Mouse (Mus musculus): Measurements from ENCODE around the gene Fbln2.

The Fbln2 gene

DNA sequence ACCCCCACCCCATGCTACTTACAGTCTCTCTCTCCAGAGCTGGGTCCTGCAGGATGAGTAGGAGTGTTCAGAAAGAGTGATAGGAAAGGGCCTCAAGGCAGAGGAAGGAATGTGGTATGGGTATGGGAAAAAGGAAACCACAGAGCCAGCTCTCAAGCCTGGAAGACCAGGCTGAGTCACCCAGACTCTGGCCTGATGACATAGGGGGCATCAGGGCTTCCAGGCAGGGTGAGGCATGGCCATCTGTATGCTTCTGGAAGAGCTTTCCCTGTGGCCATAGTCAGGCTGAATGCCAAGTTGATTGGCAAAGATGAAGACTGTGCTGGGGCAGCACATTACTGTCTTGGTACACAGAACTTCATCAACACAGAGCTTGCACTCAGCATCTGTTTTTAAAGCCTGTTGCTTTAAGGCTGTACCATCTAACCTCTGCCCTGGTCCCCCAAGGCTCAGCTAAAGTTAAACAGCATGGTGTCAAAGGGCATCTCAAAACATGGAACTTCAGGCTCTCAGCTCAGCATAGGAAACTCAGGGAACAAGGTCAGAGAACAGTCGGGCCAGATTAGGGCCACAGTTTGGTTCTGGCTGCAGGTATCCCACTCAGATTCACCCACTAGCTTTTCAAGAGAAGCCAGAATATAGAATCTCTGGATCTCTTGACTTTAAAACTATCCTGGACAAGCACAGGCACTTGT, 19.3 kb upstream of the Fbln2 start:
- DNase-seq (ENCODE audit: low spot score), result no peak

DNA sequence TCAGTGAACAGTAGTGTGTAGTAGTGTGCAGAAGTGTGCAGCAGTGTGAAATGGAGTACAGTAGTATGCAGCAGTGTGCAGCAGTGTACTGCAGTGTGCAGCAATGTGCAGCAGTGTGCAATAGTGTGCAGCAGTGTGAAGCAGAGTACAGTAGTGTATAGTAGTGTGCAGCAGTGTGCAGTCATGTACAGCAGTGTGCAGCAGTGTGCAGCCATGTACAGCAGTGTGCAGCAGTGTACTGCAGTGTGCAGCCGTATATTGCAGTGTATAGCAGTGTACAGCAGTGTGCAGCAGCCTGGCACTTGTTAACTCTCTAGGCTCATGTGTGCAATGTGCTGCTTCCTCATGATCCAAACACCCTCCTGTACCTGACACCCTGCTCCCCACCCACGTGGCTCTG, 13.8 kb upstream of the Fbln2 start:
- no peak for DNase-seq (ENCODE audit: low spot score)

DNA sequence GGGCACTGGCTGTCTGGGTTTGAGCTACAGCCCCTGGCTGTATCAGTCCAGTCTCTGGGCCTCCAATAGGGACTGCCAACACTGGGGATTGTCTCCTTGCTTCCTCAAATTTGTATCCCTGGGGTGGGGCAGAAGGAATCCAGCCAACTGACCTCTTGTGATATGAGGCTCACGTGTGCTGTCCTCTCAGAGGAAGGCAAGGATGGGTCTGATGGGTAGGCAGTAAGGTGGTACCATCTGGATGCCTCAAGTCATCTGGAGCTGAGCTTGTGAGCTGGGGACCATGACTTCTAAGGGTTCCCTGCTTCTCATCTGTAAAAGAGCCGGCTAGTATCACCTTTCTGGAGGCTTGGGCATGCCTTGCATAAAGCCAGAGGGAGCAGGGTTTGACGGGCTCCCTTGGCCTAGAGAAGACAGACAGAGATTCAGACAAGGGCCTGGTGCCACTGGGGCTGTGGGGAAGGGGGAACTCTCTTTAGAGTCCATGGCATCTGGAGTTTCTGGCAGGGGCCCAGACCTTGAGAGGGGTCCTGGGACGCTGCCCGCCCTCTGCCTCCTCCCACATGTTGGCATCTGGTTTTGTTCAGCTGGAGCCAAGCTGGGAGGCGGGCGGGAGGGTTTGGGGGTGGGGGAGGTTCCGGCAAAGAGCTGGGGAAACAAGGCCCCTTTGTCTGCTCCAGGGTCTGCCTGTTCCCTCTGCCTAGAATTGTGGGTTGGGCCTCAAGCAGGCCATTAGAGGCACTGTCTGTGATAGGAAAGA, 11.6 kb upstream of the Fbln2 start:
- no peak for DNase-seq (ENCODE audit: low spot score)

DNA sequence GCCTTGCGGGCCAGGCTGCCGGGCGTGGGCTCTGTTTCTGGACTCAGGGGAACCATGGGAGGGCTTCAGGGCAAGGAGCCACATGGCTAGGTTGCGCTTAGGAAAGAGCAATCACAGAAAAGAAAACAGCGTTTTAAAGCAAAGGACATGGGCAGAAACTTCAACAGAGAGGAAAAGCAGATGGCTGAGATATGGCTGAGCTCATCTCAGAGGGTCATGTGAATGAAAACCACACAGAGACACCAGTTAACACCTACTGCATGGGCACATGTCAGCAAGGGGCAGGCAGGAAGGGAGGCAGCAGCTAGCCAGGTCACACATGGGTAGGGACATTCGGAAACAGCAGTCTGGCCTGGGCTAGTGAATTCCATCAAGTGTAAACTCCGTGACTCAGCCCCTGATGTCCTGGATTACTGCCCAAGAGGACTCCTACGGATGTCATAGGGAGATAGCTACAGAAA, 10.3 kb upstream of the Fbln2 start:
- no peak for DNase-seq (ENCODE audit: low spot score)

DNA sequence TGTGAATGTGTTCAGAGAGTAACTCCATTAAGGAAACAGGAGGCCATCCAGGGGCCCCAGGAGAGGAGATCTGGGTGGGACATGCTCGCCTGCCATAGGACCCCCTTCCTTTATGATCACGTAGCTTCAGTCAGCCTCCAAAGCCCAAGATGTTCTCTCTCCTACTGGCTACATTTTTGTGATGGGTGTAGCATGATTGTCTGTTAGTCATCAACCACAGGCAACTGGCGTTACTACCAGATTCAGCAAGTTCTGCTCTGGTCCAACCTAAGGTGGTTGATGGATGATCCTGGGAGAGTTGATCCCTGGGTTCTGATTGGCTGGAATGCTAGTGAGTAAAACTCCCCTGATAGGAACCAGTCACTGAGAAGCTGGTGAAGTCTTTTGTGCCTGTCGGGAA, 9.7 kb upstream of the Fbln2 start:
- DNase-seq (ENCODE audit: low spot score), result no peak

DNA sequence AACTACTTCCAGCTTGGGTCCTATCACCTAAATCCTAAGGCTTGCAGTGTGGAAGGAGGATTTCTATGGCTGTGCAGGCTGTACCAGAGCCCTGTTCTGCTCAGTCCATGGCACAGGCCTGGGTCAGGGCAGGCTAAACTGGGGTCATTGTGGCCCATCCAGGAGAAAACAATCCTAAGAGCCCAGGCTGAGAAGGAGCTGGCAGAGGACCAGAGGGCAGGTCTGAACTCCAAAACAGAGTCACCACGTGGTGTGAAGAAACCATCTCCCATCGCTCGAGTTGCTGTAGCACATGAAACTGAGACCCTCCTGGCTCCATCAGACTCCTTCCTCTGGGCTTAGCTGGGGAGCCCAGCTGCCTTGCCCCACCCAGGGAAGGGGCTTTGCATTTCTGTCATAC, 6.9 kb upstream of the Fbln2 start:
- DNase-seq (ENCODE audit: low spot score), result no peak

DNA sequence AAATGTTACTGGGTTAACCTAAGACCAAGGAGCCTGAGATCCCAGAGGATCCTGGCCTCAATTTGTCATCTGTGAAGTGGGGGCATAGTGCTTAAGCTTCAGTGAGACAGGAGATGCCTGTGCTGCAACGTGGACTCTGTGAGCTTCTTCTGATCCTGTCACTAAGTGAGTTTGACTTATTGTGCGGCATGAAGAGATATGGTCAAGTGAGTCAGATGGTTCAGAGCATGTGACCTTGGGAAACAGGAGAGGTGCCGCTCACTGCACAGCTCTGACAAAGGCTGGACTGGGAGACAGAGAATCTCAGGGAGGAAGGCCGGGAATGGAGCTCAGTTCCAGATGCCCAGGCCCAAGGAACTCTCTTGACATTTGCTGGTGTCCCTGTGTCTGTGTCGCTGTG, 6.5 kb upstream of the Fbln2 start:
- DNase-seq (ENCODE audit: low spot score), result no peak

DNA sequence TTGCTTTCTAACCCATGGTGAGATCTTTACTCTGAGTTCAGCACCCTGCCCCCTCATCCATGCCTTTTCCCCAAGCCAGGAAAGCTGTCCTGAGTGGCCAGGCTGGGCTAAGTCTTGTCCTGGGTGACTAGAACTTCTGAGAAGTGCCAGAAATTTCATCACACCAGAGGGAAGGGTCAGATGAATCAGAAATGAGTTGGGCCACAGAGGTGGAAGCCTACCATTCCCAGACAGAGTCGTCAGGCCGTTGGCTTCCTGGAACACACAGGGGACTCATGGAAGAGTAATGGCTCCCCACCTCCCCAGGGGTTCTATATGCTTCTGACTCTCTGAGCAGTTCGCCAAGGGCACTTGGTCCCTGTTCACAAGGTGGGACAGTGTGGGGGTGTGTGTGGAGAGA, 4.8 kb upstream of the Fbln2 start:
- no peak for DNase-seq (ENCODE audit: low spot score)

DNA sequence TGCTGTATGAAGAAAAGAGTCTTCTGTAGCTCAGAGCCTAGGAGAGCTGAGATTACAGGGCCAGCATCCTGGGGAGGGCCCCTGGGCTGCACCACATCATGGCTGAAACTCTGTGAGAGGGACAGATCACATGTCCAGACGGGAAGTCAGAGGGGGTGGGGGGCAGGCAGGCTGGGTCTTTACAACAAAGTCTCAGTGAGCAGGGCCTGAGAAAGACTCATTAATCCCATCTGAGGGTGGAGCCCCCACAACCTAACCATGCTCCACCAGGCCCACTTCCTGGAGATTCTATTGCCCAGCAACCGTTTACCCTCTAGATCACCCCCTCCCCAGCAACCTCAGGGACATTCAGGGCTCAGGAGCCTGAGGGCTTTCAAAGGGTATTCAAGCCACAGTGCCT, 2.5 kb upstream of the Fbln2 start:
- no peak for DNase-seq (ENCODE audit: low spot score)

DNA sequence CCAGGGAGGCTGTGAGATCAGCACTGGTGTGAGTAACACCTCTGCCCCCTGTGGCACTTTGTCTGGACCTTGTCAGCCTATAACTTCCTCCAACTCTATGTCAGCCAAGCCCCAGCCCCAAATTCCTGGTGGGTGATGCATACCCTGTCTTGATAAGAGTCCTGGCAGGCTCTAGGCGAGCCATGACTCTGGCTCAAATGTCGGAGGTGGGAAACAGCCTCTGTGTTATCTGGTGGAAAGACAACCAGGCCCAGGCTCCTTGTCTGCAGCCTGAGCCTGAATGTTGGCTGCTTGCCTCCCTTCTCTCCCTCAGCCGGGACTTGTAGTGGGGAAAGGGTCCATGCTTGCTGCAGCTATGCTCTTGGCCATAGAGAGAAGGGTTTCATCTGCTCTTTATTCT, 1.4 kb upstream of the Fbln2 start:
- DNase-seq (ENCODE audit: low spot score), result no peak

DNA sequence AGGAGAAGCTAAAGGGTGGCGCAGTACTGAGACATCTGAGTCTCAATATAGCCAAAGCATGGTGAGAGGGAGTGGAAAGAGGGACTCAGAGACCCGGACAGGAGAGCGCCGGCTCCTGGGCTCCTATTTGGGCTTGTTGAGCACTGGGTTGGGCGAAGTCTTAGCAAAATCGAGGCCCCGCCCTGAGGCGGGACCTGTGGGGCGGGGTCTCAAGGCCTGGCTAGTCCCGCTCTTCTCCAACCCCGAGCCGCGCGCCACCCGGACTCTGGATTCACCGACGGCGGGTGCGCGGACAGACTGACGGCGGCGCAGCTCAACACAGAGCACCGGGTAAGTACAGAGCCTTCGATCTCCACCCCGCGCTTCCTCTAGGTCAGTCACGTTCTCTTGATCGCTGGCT, 316 bp downstream of the Fbln2 start:
- DNase-seq (ENCODE audit: low spot score), result no peak

DNA sequence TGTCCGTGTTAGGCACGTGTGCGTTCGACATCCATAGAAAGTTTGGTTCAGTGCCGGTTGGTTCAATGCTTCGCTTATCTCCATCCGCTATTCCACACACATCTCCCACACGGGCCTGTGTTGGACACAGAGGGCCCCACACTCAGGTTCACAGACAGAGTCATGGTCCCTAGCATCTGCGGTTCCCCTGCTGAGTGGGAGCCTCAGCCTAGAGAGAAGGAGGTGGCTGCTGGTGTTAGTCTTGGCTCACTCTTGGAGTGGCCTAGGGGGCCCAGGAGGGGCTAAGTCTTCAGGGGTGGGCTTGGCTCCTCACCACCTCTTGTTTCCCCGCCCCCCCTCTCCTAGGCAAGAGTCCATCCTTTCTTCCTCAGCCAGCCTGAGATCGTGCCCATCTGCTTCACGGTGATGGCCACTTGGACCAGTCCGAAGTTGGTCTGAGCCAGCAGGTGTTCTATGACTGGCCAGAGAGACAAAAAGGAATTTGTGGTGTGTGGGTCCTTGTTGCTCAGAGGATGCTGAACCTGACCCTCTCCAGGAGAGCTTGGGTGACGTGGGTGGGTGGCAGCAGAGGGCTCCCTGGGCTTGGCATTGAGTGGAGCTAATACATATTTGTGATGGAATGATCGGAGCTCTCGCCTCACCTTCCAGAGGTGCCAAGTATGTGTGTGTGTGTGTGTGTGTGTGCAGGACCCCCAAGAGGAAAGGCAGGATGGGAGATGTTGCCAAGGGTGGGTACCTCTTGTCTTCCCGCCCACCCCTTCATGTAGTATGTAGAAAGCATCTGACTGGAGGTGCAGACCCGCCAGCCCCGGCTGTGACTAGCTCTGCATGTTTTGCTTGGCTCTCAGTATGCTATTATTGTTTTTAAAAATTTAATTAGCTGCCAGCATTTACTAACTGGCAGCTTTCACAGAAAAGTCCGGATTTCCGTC, 1.3 kb downstream of the Fbln2 start:
- no peak for DNase-seq (ENCODE audit: low spot score)

DNA sequence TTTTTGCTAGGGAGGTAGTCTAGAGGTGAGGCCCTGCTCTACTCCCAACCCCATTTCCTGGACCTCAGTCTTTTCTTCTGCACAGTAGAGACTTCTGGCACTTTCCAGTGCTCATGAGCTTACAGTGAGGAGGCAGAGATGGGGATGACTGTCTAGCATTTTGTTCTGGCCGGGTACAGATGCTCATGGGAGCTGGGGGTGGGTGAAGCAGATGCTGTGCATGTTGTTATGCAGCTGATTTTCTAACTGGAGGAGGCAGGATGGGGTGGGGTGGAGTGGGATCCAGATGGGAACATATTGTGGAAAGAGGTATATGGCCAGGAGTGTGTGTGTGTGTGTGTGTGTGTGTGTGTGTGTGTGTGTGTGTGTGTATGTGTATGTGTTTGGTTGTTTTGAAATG, 3.2 kb downstream of the Fbln2 start:
- no peak for DNase-seq (ENCODE audit: low spot score)

DNA sequence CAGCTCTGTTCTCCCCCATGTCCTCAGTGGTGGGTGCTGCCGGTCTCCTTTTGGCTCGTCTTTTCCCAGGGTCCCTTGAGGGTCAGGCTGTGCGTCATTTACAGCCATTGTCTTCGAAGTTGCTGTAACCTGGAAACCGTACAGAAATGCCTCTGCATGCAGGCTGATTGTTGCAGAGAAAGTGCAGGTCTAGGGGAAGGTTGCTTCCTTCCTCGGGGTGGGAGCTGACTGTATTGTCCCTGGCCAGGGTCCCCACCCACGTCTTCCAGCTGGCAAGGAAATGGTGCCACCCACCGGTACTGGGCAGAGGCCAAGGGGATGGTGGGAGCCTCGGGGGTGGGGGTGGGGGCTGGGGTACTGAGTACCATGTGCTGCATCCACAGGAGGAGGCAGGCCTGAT, 6.2 kb downstream of the Fbln2 start:
- no peak for DNase-seq (ENCODE audit: low spot score)

DNA sequence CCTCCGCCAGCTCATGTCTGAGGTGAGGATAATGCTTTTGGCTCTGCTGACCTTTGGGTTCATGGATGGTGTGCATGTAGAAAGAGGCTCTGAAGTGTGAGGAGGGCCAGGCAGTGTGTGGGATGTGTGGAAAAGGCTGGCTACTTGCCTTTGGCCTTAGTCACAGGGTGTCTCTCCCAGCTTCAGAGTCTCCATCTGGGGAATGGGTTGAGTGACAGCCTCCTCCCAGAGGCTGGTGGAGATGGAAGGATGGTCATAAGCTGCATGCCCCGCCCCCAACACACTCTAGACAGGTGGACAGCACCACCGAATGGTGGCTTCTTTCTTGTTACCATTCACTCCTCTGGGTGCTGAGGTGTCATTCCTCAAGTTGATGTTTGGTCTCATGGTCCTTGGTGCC, 6.6 kb downstream of the Fbln2 start:
- no peak for DNase-seq (ENCODE audit: low spot score)

DNA sequence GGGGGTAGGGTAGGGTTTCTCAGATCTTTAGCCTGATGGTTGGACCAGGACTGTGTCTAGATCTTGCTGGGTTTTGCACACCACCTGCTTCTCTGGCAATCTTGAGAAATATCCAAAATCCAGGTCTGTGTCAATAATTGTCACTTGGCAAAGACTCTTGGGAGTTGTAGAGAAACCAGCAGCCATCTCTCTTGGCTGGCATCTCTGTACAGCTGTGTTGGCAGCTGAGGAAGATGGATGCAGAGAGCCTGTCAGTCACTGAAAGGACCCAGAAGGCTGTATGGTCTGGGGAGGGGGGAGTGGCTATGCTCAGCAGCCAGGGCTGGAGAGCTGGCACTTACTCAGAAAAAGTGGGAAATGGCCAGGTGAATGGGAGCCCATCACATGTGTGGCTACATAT, 7.8 kb downstream of the Fbln2 start:
- no peak for DNase-seq (ENCODE audit: low spot score)

DNA sequence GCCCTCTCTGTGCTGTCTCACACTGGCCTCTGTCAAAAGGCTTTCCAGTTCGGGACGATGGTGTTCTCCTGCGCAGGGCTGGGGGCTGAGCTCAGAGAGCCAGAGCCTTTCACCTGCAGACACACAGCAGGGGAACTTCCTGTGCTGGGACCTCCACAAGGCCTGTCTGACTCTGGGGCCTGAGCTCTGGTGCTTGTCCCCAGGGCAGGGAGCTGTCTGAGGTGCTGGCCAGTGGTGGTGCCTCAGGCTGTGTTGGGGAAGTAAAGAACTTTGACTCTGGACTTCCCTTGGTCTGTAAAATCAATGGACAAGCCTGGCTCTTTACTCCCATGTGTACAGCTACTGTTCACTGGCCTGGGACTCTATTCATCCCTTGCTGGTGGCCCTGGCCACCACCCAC, 8.8 kb downstream of the Fbln2 start:
- DNase-seq (ENCODE audit: low spot score), result no peak

DNA sequence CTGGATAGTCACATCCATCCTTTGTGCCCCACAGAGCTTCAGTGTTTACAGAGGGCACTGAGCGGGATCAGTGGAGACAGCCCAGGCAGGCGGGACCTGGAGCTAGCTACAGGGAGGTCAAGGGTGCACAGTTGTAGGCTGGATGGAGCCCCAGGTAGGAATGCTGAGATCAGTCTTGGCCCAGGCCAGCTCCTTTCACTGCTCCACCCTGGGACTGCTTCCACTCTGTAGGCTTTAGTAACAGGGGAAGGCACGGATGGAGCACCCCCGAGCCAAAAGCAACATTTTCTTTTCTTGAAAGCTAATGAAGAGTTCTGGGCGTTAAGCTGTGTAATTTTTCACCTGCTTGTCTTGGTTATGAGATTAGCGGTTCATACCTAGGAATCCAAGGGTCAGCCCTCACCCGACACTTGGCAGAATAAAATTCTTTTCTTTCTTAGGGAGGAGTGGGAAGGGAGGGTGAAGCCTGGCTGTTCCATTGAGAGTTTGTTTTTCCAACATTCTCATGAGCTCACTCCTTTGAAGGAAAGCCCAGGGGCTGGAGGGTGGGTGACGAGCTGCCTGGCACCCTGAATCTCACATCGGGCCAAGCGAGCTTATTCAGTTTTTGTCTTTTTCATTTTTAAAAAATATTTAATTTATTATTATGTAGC, 10.6 kb downstream of the Fbln2 start:
- no peak for DNase-seq (ENCODE audit: low spot score)

DNA sequence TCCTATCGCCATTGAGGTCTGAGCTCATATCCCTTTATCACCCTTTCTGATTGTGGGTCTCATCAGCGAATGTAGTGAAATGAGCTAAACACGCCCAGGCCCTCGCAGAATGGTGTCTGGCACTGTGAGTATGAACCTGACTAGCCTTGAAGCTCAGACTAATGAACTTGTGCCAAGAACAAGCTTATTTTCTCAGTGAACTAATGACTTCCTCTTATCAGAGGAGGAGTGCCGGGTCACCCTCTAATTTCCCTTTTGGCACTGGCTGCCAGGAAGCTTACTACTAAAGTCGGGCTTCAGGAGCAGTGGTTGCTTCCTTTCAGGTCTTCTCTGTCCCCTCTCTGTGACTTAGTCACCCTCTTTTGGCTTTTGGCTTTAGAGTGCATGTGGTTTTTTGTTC, 12.7 kb downstream of the Fbln2 start:
- DNase-seq (ENCODE audit: low spot score), result no peak

DNA sequence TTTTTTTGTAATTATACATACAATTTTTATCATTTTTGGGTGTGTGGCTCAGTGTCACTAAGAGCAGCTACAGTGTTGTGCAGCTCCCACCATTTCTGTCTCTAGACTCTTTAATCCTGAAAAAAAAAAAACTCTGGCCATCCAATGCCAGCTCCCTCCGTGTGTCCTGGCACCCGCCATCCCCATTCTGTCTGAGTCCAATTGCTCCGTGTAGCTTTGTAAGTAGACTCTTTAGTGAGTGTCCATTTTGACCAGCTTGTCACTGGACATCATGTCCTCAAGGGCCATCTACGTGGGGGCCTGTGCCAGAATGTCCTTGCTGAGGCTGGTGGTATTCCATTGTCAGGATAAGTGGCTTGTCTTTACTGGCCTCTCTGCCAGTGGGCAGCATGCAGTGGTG, 13.1 kb downstream of the Fbln2 start:
- DNase-seq (ENCODE audit: low spot score), result no peak

DNA sequence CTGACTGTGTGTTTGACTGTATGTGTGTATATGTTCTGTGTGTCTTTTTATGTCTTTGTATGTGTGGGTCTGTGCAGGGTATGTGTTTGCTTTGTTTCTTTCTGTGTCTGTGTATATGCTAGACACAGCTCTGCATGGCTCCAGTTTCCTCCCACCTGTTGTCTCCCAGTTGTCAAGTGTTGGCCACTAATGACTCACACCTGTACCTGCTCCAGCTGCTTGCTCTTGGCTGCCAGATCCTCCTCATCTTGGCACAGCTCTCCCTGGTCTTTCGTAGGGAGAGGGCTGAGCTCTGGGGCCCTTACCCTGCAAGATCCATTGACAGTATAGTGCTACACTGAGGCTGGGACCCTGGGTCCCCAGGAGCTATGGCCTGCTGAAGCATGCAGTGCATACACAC, 13.8 kb downstream of the Fbln2 start:
- no peak for DNase-seq (ENCODE audit: low spot score)

DNA sequence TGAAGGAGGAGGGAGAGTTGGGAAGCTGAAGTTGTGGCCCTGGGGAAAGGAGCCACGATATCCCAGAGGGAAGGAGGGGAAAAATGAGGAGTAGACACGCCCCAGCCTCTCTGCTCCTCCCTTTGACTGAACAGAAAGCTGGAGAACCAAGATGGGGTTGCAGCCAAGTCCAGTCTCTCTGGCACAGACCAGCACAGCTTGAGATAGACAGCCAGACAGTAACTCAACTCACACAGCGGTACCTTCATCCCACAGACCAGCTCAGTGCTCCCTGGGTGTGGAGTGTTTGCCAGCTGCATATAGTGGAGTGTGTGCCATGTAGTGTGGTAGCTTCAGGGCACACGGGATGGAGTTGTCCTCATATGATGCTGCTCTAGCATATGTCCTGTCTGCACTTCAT, 16.7 kb downstream of the Fbln2 start:
- DNase-seq (ENCODE audit: low spot score), result no peak
